Mouse (Mus musculus) spleen, adult 2 months (tissue): ENCODE measurements around the gene Chit1.

ENCODE experiments used
- CTCF ChIP-seq: fragments of 200-500 bp; IDR thresholded peaks from 2 replicates; pipeline ENCODE4 v1.5.1; 2011; ENCODE audit warnings: mild to moderate bottlenecking, inconsistent platforms; ENCODE audit not compliant: insufficient read depth, insufficient read length, insufficient replicate concordance; ENCODE audit errors: extremely low read depth
- POLR2A ChIP-seq: fragments of 200-500 bp; IDR thresholded peaks from 2 replicates; pipeline ENCODE4 v1.6.1; 2011; ENCODE audit warnings: low read depth, low read length, inconsistent platforms

- TF ChIP-seq POLR2A (no peak), CTCF (no peak)
These were observed 31.4 kb upstream of the Chit1 start for GRCm38 (mm10) chr1:134079477-134080163.
